Mouse (Mus musculus) mouse trophoblast stem cell (cell line): ENCODE results near the gene Dbr1.

Source experiments
- in situ Hi-C, 2 experiments: fragments of 300-500 bp; cut with MseI, MboI; formaldehyde crosslinking; loops; 2 replicates in 1 of 2; 3 replicates in 1 of 2; pipeline ENCODE4 v1.15.1; 2025

Gene Dbr1

GRCm38 (mm10) chr9:99619688-99620087, 44.1 kb downstream of the Dbr1 start:
- in situ Hi-C loops = no loop called here

- in situ Hi-C loops = no loop called here
These were observed 44.6 kb downstream of the Dbr1 start for GRCm38 (mm10) chr9:99620196-99620595.

- in situ Hi-C loops = no loop called here
These were observed 46.4 kb downstream of the Dbr1 start for GRCm38 (mm10) chr9:99622034-99622433.

GRCm38 (mm10) chr9:99622966-99623365, 47.4 kb downstream of the Dbr1 start:
- in situ Hi-C loops = no loop called here

- in situ Hi-C loops = no loop called here
These were observed 48.5 kb downstream of the Dbr1 start for GRCm38 (mm10) chr9:99624117-99624516.

- in situ Hi-C loops = no loop called here
These were observed 53.0 kb downstream of the Dbr1 start for GRCm38 (mm10) chr9:99628581-99628980.

GRCm38 (mm10) chr9:99629281-99630011, 53.8 kb downstream of the Dbr1 start, which contains the start of gene Dzip1l:
Dzip1l (plus strand) TSS chr9:99629496.
- in situ Hi-C loops = no loop called here

- in situ Hi-C loops = no loop called here
These were observed 54.5 kb downstream of the Dbr1 start for GRCm38 (mm10) chr9:99630071-99630470.

- in situ Hi-C loops = no loop called here
These were observed 55.0 kb downstream of the Dbr1 start for GRCm38 (mm10) chr9:99630528-99631125.

GRCm38 (mm10) chr9:99631781-99632180, 56.2 kb downstream of the Dbr1 start:
- in situ Hi-C loops = no loop called here

GRCm38 (mm10) chr9:99632264-99632663, 56.7 kb downstream of the Dbr1 start:
- in situ Hi-C loops = no loop called here
